In the genomic region with DNA sequence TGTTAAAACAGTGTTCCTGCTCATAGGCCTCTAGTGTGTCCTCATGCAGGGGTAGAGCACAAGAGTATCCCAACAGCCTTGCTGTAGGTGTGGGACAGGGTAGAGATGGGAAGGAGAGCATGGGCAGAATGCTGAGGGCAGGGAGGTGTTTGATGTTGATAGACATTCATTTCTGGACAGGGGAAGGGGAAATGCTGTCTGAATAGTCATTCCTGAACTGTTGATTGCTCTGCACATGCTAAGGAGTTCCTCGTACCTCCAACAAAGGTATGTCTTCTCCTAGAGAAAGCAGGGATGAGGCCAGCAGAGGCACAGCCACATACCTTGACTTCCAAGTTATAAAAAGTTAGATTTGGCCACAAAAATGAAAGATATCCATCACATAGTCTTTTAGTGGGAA, we compare ENCODE assay signal across 21 mouse cellular contexts.
A peak's percentile ranks its signal among the peaks of the same experiment; 100 is the strongest.
DNase-seq lines count a peak whose midpoint lies in the region; ATAC-seq and TF ChIP-seq lines count a peak whose summit lies in the region.
"Had no signal": no experiment of that assay in that cellular context is flagged by ENCODE, and none has a peak within 500 bp of the region (broad histone marks: within the 10 kb centered on the region; RNA-seq: fewer than 3 reads in every experiment).

No protein-coding gene starts in this region.

- peaks cover 5% of the 10 kb centered on the region; the same call in 1 of the 2 replicates for H3K4me1 ChIP-seq in forebrain, embryonic 15.5 days
- H3K4me1 ChIP-seq in forebrain, embryonic 13.5 days = no peaks in the 10 kb centered on the region
- peaks cover 20% of the 10 kb centered on the region for H3K4me1 ChIP-seq in heart, embryonic 12.5 days (replicated peaks)
- no peaks in the 10 kb centered on the region for H3K4me1 ChIP-seq in ES-E14 (ENCODE audit: control insufficient read depth in 2 of 2, insufficient read depth in 2 of 2, low read length in 2 of 2, poor library complexity in 1 of 2)
- H3K4me1 ChIP-seq: embryonic facial prominence, embryonic 15.5 days had no signal

- H3K27me3 ChIP-seq in forebrain, embryonic 15.5 days = no peaks in the 10 kb centered on the region
- no peaks in the 10 kb centered on the region for H3K27me3 ChIP-seq in forebrain, embryonic 13.5 days
- no peaks in the 10 kb centered on the region for H3K27me3 ChIP-seq in heart, embryonic 12.5 days (replicated peaks)
- H3K27me3 ChIP-seq: embryonic facial prominence, embryonic 13.5 days; embryonic facial prominence, embryonic 15.5 days had no signal

- peak; percentile 80 for DNase-seq in heart, adult 11 months
- peak; percentile 35 for DNase-seq in A20 (ENCODE audit: low read depth, low spot score)
- DNase-seq in ES-E14 (ENCODE audit: low read depth, low spot score) = no peak
- no peak for DNase-seq in frontal cortex, postnatal 14 days (ENCODE audit: low spot score in 2 of 2)
- DNase-seq: adrenal gland, adult 2 months; adrenal gland, postnatal 10 days; adrenal gland, postnatal 25 days; cerebellum, adult 11 months; cerebellum, adult 18-20 months; cerebellum, adult 8-10 months; cerebellum, adult 9-11 months; cerebellum, postnatal 14 days; cerebellum, postnatal 36 days; embryo, embryonic 11 days had no signal

- H3K9me3 ChIP-seq in forebrain, embryonic 15.5 days = no peaks in the 10 kb centered on the region
- no peaks in the 10 kb centered on the region for H3K9me3 ChIP-seq in forebrain, embryonic 13.5 days (replicated peaks)
- H3K9me3 ChIP-seq in heart, embryonic 12.5 days (replicated peaks) = no peaks in the 10 kb centered on the region
- H3K9me3 ChIP-seq in ES-E14 (ENCODE audit: control insufficient read depth, insufficient read depth, low read depth, low read length) = no peaks in the 10 kb centered on the region
- H3K9me3 ChIP-seq: embryonic facial prominence, embryonic 13.5 days; embryonic facial prominence, embryonic 15.5 days had no signal

- in situ Hi-C loops in ES-E14 (cut with MboI; ENCODE audit: low sequenced_read_pairs in 2 of 2, unreplicated experiment in 2 of 2) = no loop called here

- no peak overlapping the region for H3K4me3 ChIP-seq in forebrain, embryonic 15.5 days
- H3K4me3 ChIP-seq in forebrain, embryonic 13.5 days = no peak overlapping the region
- H3K4me3 ChIP-seq in heart, embryonic 12.5 days = no peak overlapping the region
- H3K4me3 ChIP-seq in ES-E14 (ENCODE audit: insufficient read depth in 1 of 2, low read depth in 1 of 2, low read length in 2 of 2, poor library complexity in 1 of 2, severe bottlenecking in 1 of 2) = no peak overlapping the region
- H3K4me3 ChIP-seq: embryonic facial prominence, embryonic 13.5 days; embryonic facial prominence, embryonic 15.5 days; erythroblast, embryonic 14.5 days had no signal

- WGBS in forebrain, embryonic 15.5 days = 93% methylated on average over 1 of the region's 1 CpGs
- 81% methylated on average over 1 of the region's 1 CpGs for WGBS in forebrain, embryonic 13.5 days
- 81% methylated on average over 1 of the region's 1 CpGs for WGBS in heart, embryonic 12.5 days

- ATAC-seq in forebrain, embryonic 15.5 days (replicated peaks) = no peak
- ATAC-seq in forebrain, embryonic 13.5 days = no peak
- no peak for ATAC-seq in heart, embryonic 12.5 days (ENCODE audit: insufficient number of reproducible peaks, low FRiP score)
- ATAC-seq: forebrain, embryonic 14.5 days had no signal

- H3K27ac ChIP-seq in forebrain, embryonic 15.5 days (replicated peaks) = peak overlapping the region; percentile 37; the same call in 1 of the 2 replicates
- no peak overlapping the region for H3K27ac ChIP-seq in forebrain, embryonic 13.5 days
- H3K27ac ChIP-seq in heart, embryonic 12.5 days (ENCODE audit: poor library complexity, severe bottlenecking) = no peak overlapping the region
- 0 out of 2 replicates have a peak overlapping the region, but pooled peaks have one; percentile 18 for H3K27ac ChIP-seq in ES-E14 (ENCODE audit: insufficient read depth, low read depth, low read length, poor library complexity, severe bottlenecking)
- H3K27ac ChIP-seq: embryonic facial prominence, embryonic 13.5 days; embryonic facial prominence, embryonic 15.5 days had no signal

- no peak overlapping the region for H3K9ac ChIP-seq in forebrain, embryonic 15.5 days (replicated peaks)
- no peak overlapping the region for H3K9ac ChIP-seq in forebrain, embryonic 13.5 days
- H3K9ac ChIP-seq in heart, embryonic 12.5 days = no peak overlapping the region
- no peak overlapping the region for H3K9ac ChIP-seq in ES-E14 (ENCODE audit: insufficient read depth, low read depth, low read length, poor library complexity, severe bottlenecking)
- H3K9ac ChIP-seq: embryonic facial prominence, embryonic 13.5 days; embryonic facial prominence, embryonic 15.5 days had no signal

- H3K4me2 ChIP-seq in forebrain, embryonic 15.5 days (replicated peaks) = no peak overlapping the region
- H3K4me2 ChIP-seq in forebrain, embryonic 13.5 days = no peak overlapping the region
- no peak overlapping the region for H3K4me2 ChIP-seq in heart, embryonic 12.5 days
- H3K4me2 ChIP-seq: embryonic facial prominence, embryonic 13.5 days; embryonic facial prominence, embryonic 15.5 days had no signal

- no peaks in the 10 kb centered on the region for H3K36me3 ChIP-seq in forebrain, embryonic 15.5 days
- H3K36me3 ChIP-seq in forebrain, embryonic 13.5 days (ENCODE audit: poor library complexity, severe bottlenecking) = no peaks in the 10 kb centered on the region
- no peaks in the 10 kb centered on the region for H3K36me3 ChIP-seq in heart, embryonic 12.5 days
- no peaks in the 10 kb centered on the region for H3K36me3 ChIP-seq in ES-E14 (ENCODE audit: control insufficient read depth, insufficient read depth, low read length, poor library complexity, severe bottlenecking)
- H3K36me3 ChIP-seq: embryonic facial prominence, embryonic 13.5 days; embryonic facial prominence, embryonic 15.5 days had no signal

TF ChIP-seq in ES-E14, 5 proteins besides CTCF, POLR2A, EP300 and RAD21:
- TF ChIP-seq MAFK (IDR thresholded peaks at IDR 0.05; ENCODE audit: insufficient read depth, low read depth, low read length) (no peak), HCFC1 (IDR thresholded peaks at IDR 0.05; ENCODE audit: borderline replicate concordance, insufficient read depth, low read length) (no peak)

Comparison
In these comparisons a context has a peak if more than half of its experiments do, and no peak if none do; other contexts are left out.
1. H3K27ac ChIP-seq: peak in forebrain, embryonic 15.5 days (single experiment) and ES-E14 (single experiment); none in forebrain, embryonic 13.5 days (single experiment) and heart, embryonic 12.5 days (single experiment).
2. DNase-seq: peak in heart, adult 11 months (single experiment) and A20 (single experiment); none in ES-E14 (single experiment) and frontal cortex, postnatal 14 days (0 of 2).